Mouse (Mus musculus) cerebral cortex, adult 2 months (tissue): ENCODE measurements around the gene Sumo1.

Experiments
- WGBS: fragments of 180-500 bp; shearing (Covaris S2); methylation state at CpG from one replicate; pipeline ENCODE4 v1.1.7; 2018; 5-methylcytosine and 5-hydroxymethylcytosine counted together

Gene Sumo1

GRCm38 (mm10) chr1:59550227-59550626, 120.4 kb downstream of the Sumo1 start:
- WGBS, result 79% methylated on average over 6 of the region's 6 CpGs

- 83% methylated on average over 7 of the region's 7 CpGs for WGBS
Measured at GRCm38 (mm10) chr1:59549036-59549675, 121.5 kb downstream of the Sumo1 start.

GRCm38 (mm10) chr1:59548486-59548885, 122.1 kb downstream of the Sumo1 start:
- WGBS, result 88% methylated on average over 5 of the region's 5 CpGs

- 85% methylated on average over 8 of the region's 8 CpGs for WGBS
Measured at GRCm38 (mm10) chr1:59543911-59544310, 126.7 kb downstream of the Sumo1 start.

GRCm38 (mm10) chr1:59542231-59542630, 128.4 kb downstream of the Sumo1 start:
- 81% methylated on average over 6 of the region's 6 CpGs for WGBS

- WGBS, result 90% methylated on average over 16 of the region's 16 CpGs
Measured at GRCm38 (mm10) chr1:59541271-59542020, 129.2 kb downstream of the Sumo1 start.

GRCm38 (mm10) chr1:59540537-59541148, 130.0 kb downstream of the Sumo1 start:
- WGBS, result 59% methylated on average over 19 of the region's 19 CpGs

- WGBS, result 90% methylated on average over 5 of the region's 5 CpGs
Measured at GRCm38 (mm10) chr1:59538381-59538780, 132.3 kb downstream of the Sumo1 start.
